Mouse (Mus musculus): Measurements from ENCODE around the gene Map1b. TPM values are rescaled to one million over a fixed set of nuclear protein-coding genes. Genes with fewer than 3 reads are reported as not detected.

Gene Map1b
- polyA plus RNA-seq (2014; fragmentation: Illumina TruSeq; extraction: RNeasy Lipid Tissue Mini Kit (QIAGEN cat#74804); ENCODE audit: insufficient read depth, low read depth, low replicate concordance), result 1.9 TPM

GRCm38 (mm10) chr13:99516448-99516881, at the start of gene Map1b:
Gene Map1b, minus strand, starts transcription at chr13:99516540.

Other genes starting within 250 kb of the Map1b start
- gene Ptcd2, start 171.8 kb downstream of the Map1b start, polyA plus RNA-seq (2014; fragmentation: Illumina TruSeq; extraction: RNeasy Lipid Tissue Mini Kit (QIAGEN cat#74804); ENCODE audit: insufficient read depth, low read depth, low replicate concordance), result 17.5 TPM
- gene Mrps27, start 171.8 kb downstream of the Map1b start, polyA plus RNA-seq (2014; fragmentation: Illumina TruSeq; extraction: RNeasy Lipid Tissue Mini Kit (QIAGEN cat#74804); ENCODE audit: insufficient read depth, low read depth, low replicate concordance), result 10.8 TPM